Mouse (Mus musculus): ENCODE results near the gene Gpr171. TPM values are rescaled to one million over a fixed set of nuclear protein-coding genes. Genes with fewer than 3 reads are reported as not detected.
"Not testable (repeated sequence)": the region's sequence is repeated elsewhere in the genome, so short reads cannot be mapped to it uniquely, and the experiment has no call there.

Gene Gpr171
- 0.38 and 0.53 TPM in 2 replicates for polyA plus RNA-seq (2016; fragmentation: Nextera tagmentation; extraction: Ambion mirVana)

GRCm38 (mm10) chr3:59101218-59101986, at the start of gene Gpr171:
TSS of gene Gpr171 (minus strand) at chr3:59101821.
- DNase-seq (ENCODE audit: low spot score) = no peak
- H3K4me1 ChIP-seq = no peaks in the 10 kb centered on the region
- H3K27ac ChIP-seq = no peak within 1 kb of the TSS
- H3K36me3 ChIP-seq = no peaks in the 10 kb centered on the region
- 77% methylated on average over 6 of the region's 6 CpGs for WGBS
- no peaks in the 10 kb centered on the region for H3K27me3 ChIP-seq (ENCODE audit: low read depth, poor library complexity, severe bottlenecking)
- H3K9me3 ChIP-seq (replicated peaks) = no peaks in the 10 kb centered on the region
- H3K4me3 ChIP-seq = no peak within 1 kb of the TSS

GRCm38 (mm10) chr3:59150624-59151023, 49.0 kb upstream of the Gpr171 start:
- Histone ChIP-seq H3K27ac (no peak overlapping the region), H3K4me3 (no peak overlapping the region), H3K36me3 (no peaks in the 10 kb centered on the region), H3K9me3 (replicated peaks) (no peaks in the 10 kb centered on the region), H3K27me3 (ENCODE audit: low read depth, poor library complexity, severe bottlenecking) (no peaks in the 10 kb centered on the region), H3K4me1 (no peaks in the 10 kb centered on the region)
- whole genome bisulfite sequencing = 95% methylated on average over 2 of the region's 2 CpGs
- no peak for DNase-seq (ENCODE audit: low spot score)

GRCm38 (mm10) chr3:59149646-59150045, 48.0 kb upstream of the Gpr171 start:
- Histone ChIP-seq H3K4me3 (no peak overlapping the region), H3K4me1 (no peaks in the 10 kb centered on the region), H3K36me3 (no peaks in the 10 kb centered on the region), H3K27me3 (ENCODE audit: low read depth, poor library complexity, severe bottlenecking) (no peaks in the 10 kb centered on the region), H3K9me3 (replicated peaks) (no peaks in the 10 kb centered on the region), H3K27ac (no peak overlapping the region)
- no peak for DNase-seq (ENCODE audit: low spot score)

- Histone ChIP-seq H3K27me3 (ENCODE audit: low read depth, poor library complexity, severe bottlenecking) (no peaks in the 10 kb centered on the region), H3K9me3 (replicated peaks) (no peaks in the 10 kb centered on the region), H3K27ac (no peak overlapping the region), H3K4me1 (peaks cover 4% of the 10 kb centered on the region; the same call in 1 of the 2 replicates), H3K36me3 (no peaks in the 10 kb centered on the region), H3K4me3 (no peak overlapping the region)
- 79% methylated on average over 5 of the region's 5 CpGs for WGBS
- DNase-seq (ENCODE audit: low spot score) = no peak
Measured at GRCm38 (mm10) chr3:59145194-59145593, 43.6 kb upstream of the Gpr171 start.

- H3K27me3 ChIP-seq (ENCODE audit: low read depth, poor library complexity, severe bottlenecking) = no peaks in the 10 kb centered on the region
- H3K9me3 ChIP-seq (replicated peaks) = no peaks in the 10 kb centered on the region
- H3K36me3 ChIP-seq = no peaks in the 10 kb centered on the region
- no peak for DNase-seq (ENCODE audit: low spot score)
- no peak overlapping the region for H3K4me3 ChIP-seq
- H3K4me1 ChIP-seq = peaks cover 11% of the 10 kb centered on the region; the same call in 1 of the 2 replicates
- no peak overlapping the region for H3K27ac ChIP-seq
- 80% methylated on average over 8 of the region's 8 CpGs for WGBS
Measured at GRCm38 (mm10) chr3:59141507-59142305, 40.1 kb upstream of the Gpr171 start.

GRCm38 (mm10) chr3:59140941-59141340, 39.3 kb upstream of the Gpr171 start:
- H3K36me3 ChIP-seq; H3K27me3 ChIP-seq (ENCODE audit: low read depth, poor library complexity, severe bottlenecking); H3K27ac ChIP-seq; H3K9me3 ChIP-seq (replicated peaks); DNase-seq (ENCODE audit: low spot score); H3K4me3 ChIP-seq: not testable (repeated sequence)
- H3K4me1 ChIP-seq = peaks cover 11% of the 10 kb centered on the region; the same call in 1 of the 2 replicates
- WGBS = 94% methylated on average over 4 of the region's 4 CpGs

GRCm38 (mm10) chr3:59140115-59140514, 38.5 kb upstream of the Gpr171 start:
- Histone ChIP-seq H3K27ac (no peak overlapping the region), H3K27me3 (ENCODE audit: low read depth, poor library complexity, severe bottlenecking) (no peaks in the 10 kb centered on the region), H3K4me3 (no peak overlapping the region), H3K9me3 (replicated peaks) (no peaks in the 10 kb centered on the region), H3K36me3 (no peaks in the 10 kb centered on the region), H3K4me1 (peaks cover 11% of the 10 kb centered on the region; the same call in 1 of the 2 replicates)
- 85% methylated on average over 2 of the region's 2 CpGs for WGBS
- no peak for DNase-seq (ENCODE audit: low spot score)

GRCm38 (mm10) chr3:59139651-59140051, 38.0 kb upstream of the Gpr171 start:
- H3K27ac ChIP-seq = no peak overlapping the region
- no peaks in the 10 kb centered on the region for H3K36me3 ChIP-seq
- H3K4me3 ChIP-seq = no peak overlapping the region
- peaks cover 11% of the 10 kb centered on the region; the same call in 1 of the 2 replicates for H3K4me1 ChIP-seq
- H3K27me3 ChIP-seq (ENCODE audit: low read depth, poor library complexity, severe bottlenecking) = no peaks in the 10 kb centered on the region
- H3K9me3 ChIP-seq (replicated peaks) = no peaks in the 10 kb centered on the region
- no peak for DNase-seq (ENCODE audit: low spot score)

- Histone ChIP-seq H3K4me1 (peaks cover 11% of the 10 kb centered on the region; the same call in 1 of the 2 replicates), H3K4me3 (no peak overlapping the region), H3K27ac (no peak overlapping the region), H3K27me3 (ENCODE audit: low read depth, poor library complexity, severe bottlenecking) (no peaks in the 10 kb centered on the region), H3K9me3 (replicated peaks) (no peaks in the 10 kb centered on the region), H3K36me3 (no peaks in the 10 kb centered on the region)
- DNase-seq (ENCODE audit: low spot score) = no peak
- WGBS = 67% methylated on average over 12 of the region's 12 CpGs
Measured at GRCm38 (mm10) chr3:59138946-59139468, 37.4 kb upstream of the Gpr171 start.

GRCm38 (mm10) chr3:59135911-59136653, 34.5 kb upstream of the Gpr171 start:
- Histone ChIP-seq H3K4me3 (no peak overlapping the region), H3K9me3 (replicated peaks) (no peaks in the 10 kb centered on the region), H3K27ac (no peak overlapping the region), H3K36me3 (no peaks in the 10 kb centered on the region), H3K27me3 (ENCODE audit: low read depth, poor library complexity, severe bottlenecking) (no peaks in the 10 kb centered on the region), H3K4me1 (0 out of 2 replicates have a peak, but pooled peaks cover 7% of the 10 kb centered on the region)
- 81% methylated on average over 5 of the region's 5 CpGs for WGBS
- DNase-seq (ENCODE audit: low spot score) = no peak

GRCm38 (mm10) chr3:59133189-59133588, 31.6 kb upstream of the Gpr171 start:
- H3K27me3 ChIP-seq (ENCODE audit: low read depth, poor library complexity, severe bottlenecking) = no peaks in the 10 kb centered on the region

GRCm38 (mm10) chr3:59131966-59132365, 30.3 kb upstream of the Gpr171 start:
- no peak overlapping the region for H3K4me3 ChIP-seq
- H3K36me3 ChIP-seq = no peaks in the 10 kb centered on the region
- no peaks in the 10 kb centered on the region for H3K9me3 ChIP-seq (replicated peaks)
- WGBS = 90% methylated on average over 4 of the region's 4 CpGs
- DNase-seq (ENCODE audit: low spot score) = no peak
- no peaks in the 10 kb centered on the region for H3K27me3 ChIP-seq (ENCODE audit: low read depth, poor library complexity, severe bottlenecking)
- no peaks in the 10 kb centered on the region for H3K4me1 ChIP-seq
- no peak overlapping the region for H3K27ac ChIP-seq

More at GRCm38 (mm10) chr3:59133189-59133588, 31.6 kb upstream of the Gpr171 start:
- WGBS = 91% methylated on average over 5 of the region's 5 CpGs
- Histone ChIP-seq H3K9me3 (replicated peaks) (no peaks in the 10 kb centered on the region), H3K4me3 (no peak overlapping the region), H3K27ac (no peak overlapping the region), H3K36me3 (no peaks in the 10 kb centered on the region), H3K4me1 (no peaks in the 10 kb centered on the region)
- DNase-seq (ENCODE audit: low spot score) = no peak

Measured in limb, embryonic 10.5 days (tissue).